Comparison of ENCODE assay signal across 8 mouse cellular contexts in genomic region chr17:56182975-56183657, GRCm38 (mm10). TPM values are rescaled to one million over a fixed set of nuclear protein-coding genes. Genes with fewer than 3 reads are reported as not detected.
DNase-seq lines count a peak whose midpoint lies in the region; ATAC-seq and TF ChIP-seq lines count a peak whose summit lies in the region.

No protein-coding gene starts in this region.

- WGBS in limb, embryonic 11.5 days: 3% methylated on average over 14 of the region's 14 CpGs
- WGBS in neural tube, embryonic 11.5 days: under 1% methylated on average over 14 of the region's 14 CpGs

- H3K4me3 ChIP-seq in embryonic fibroblast, embryonic 13.5 days (ENCODE audit: insufficient read depth, low read length): peak overlapping the region; percentile 82
- H3K4me3 ChIP-seq in limb, embryonic 11.5 days (ENCODE audit: low read depth, low read length): peak overlapping the region; percentile 85
- H3K4me3 ChIP-seq in neural tube, embryonic 11.5 days (ENCODE audit: low read depth, low read length): peak overlapping the region; percentile 82

- H3K9me3 ChIP-seq in limb, embryonic 11.5 days (ENCODE audit: control insufficient read depth, low read length): no peaks in the 10 kb centered on the region
- H3K9me3 ChIP-seq in neural tube, embryonic 11.5 days (ENCODE audit: control insufficient read depth, low read length): no peaks in the 10 kb centered on the region

- H3K4me1 ChIP-seq in embryonic fibroblast, embryonic 13.5 days (ENCODE audit: control insufficient read depth, insufficient read depth, low read length): peaks cover 3% of the 10 kb centered on the region; the same call in 1 of the 2 replicates
- peaks cover 9% of the 10 kb centered on the region for H3K4me1 ChIP-seq in limb, embryonic 11.5 days (ENCODE audit: control insufficient read depth, insufficient read depth, low read length)
- peaks cover 18% of the 10 kb centered on the region for H3K4me1 ChIP-seq in neural tube, embryonic 11.5 days (ENCODE audit: control insufficient read depth, insufficient read depth, low read length)

- peak overlapping the region; percentile 78 for H3K4me2 ChIP-seq in limb, embryonic 11.5 days (ENCODE audit: low read depth, severe bottlenecking)
- H3K4me2 ChIP-seq in neural tube, embryonic 11.5 days (ENCODE audit: low read depth): peak overlapping the region; percentile 74

- TF ChIP-seq CTCF in embryonic fibroblast, embryonic 13.5 days (IDR thresholded peaks at IDR 0.05; ENCODE audit: borderline replicate concordance, insufficient read depth, low read length): no peak

- no peaks in the 10 kb centered on the region for H3K27me3 ChIP-seq in limb, embryonic 11.5 days (ENCODE audit: control insufficient read depth, insufficient read depth, low read length)
- no peaks in the 10 kb centered on the region for H3K27me3 ChIP-seq in neural tube, embryonic 11.5 days (ENCODE audit: control insufficient read depth, insufficient read depth, low read length)

- H3K9ac ChIP-seq in limb, embryonic 11.5 days (ENCODE audit: low read length): peak overlapping the region; percentile 70
- H3K9ac ChIP-seq in neural tube, embryonic 11.5 days (ENCODE audit: low read length): peak overlapping the region; percentile 77

- peak; percentile 49 for TF ChIP-seq POLR2A in embryonic fibroblast, embryonic 13.5 days (IDR thresholded peaks at IDR 0.05; ENCODE audit: low read depth, low read length)

- H3K27ac ChIP-seq in embryonic fibroblast, embryonic 13.5 days (ENCODE audit: insufficient read depth, low read length): no peak overlapping the region
- no peak overlapping the region for H3K27ac ChIP-seq in limb, embryonic 11.5 days (replicated peaks; ENCODE audit: low read depth, low read length)
- no peak overlapping the region for H3K27ac ChIP-seq in neural tube, embryonic 11.5 days (ENCODE audit: low read depth, low read length)

- H3K36me3 ChIP-seq in limb, embryonic 11.5 days (ENCODE audit: control insufficient read depth, insufficient read depth, low read length): peaks cover 9% of the 10 kb centered on the region; the same call in 1 of the 2 replicates
- peaks cover 5% of the 10 kb centered on the region; the same call in 1 of the 2 replicates for H3K36me3 ChIP-seq in neural tube, embryonic 11.5 days (ENCODE audit: control insufficient read depth, insufficient read depth, low read length)

- DNase-seq in cerebellum, adult 9-11 months: peak; percentile 42
- DNase-seq in A20 (ENCODE audit: low read depth, low spot score): peak; percentile 31
- DNase-seq in limb, embryonic 11.5 days (ENCODE audit: low spot score): peak; percentile 32
- no peak for DNase-seq in neural tube, embryonic 11.5 days (ENCODE audit: low spot score)
- DNase-seq in right cerebral cortex, postnatal 14 days: no peak
- no peak for DNase-seq in layer of hippocampus, adult 9-10 months (ENCODE audit: low spot score)

- no peak for ATAC-seq in cerebellum, adult (ENCODE audit: insufficient number of reproducible peaks, low FRiP score, low TSS enrichment)
- ATAC-seq in limb, embryonic 11.5 days (ENCODE audit: insufficient number of reproducible peaks, low FRiP score, low TSS enrichment, low read depth): peak; percentile 20; the same call in 1 of the 2 replicates
- 0 out of 2 replicates have a peak, but pooled peaks have one; percentile 1 for ATAC-seq in neural tube, embryonic 11.5 days (ENCODE audit: insufficient read depth, low FRiP score, low TSS enrichment)

RNA-seq across cellular contexts. Expression of gene Mydgf, which starts 0.6 kb away (rescaled TPM):
- 55.2 and 63.0 TPM in 2 replicates for polyA plus RNA-seq in embryonic fibroblast, embryonic 13.5 days (2011; ENCODE audit: insufficient read length, low read depth, missing spikeins)
- polyA plus RNA-seq in limb, embryonic 11.5 days (2014; fragmentation: Nextera tagmentation; extraction: Ambion mirVana): 65.6 and 65.9 TPM in 2 replicates
- polyA plus RNA-seq in neural tube, embryonic 11.5 days (2014; fragmentation: Nextera tagmentation; extraction: Ambion mirVana): 67.7 and 71.2 TPM in 2 replicates

RNA-seq across cellular contexts. Expression of gene Tnfaip8l1, which starts 20.8 kb away (rescaled TPM):
- polyA plus RNA-seq in embryonic fibroblast, embryonic 13.5 days (2011; ENCODE audit: insufficient read length, low read depth, missing spikeins): 0.72 and 2.1 TPM in 2 replicates
- 8.2 and 9.2 TPM in 2 replicates for polyA plus RNA-seq in limb, embryonic 11.5 days (2014; fragmentation: Nextera tagmentation; extraction: Ambion mirVana)
- 10.2 and 11.0 TPM in 2 replicates for polyA plus RNA-seq in neural tube, embryonic 11.5 days (2014; fragmentation: Nextera tagmentation; extraction: Ambion mirVana)

RNA-seq across cellular contexts. Expression of gene Dpp9, which starts 35.6 kb away (rescaled TPM):
- polyA plus RNA-seq in embryonic fibroblast, embryonic 13.5 days (2011; ENCODE audit: insufficient read length, low read depth, missing spikeins): 27.8 and 28.8 TPM in 2 replicates
- polyA plus RNA-seq in limb, embryonic 11.5 days (2014; fragmentation: Nextera tagmentation; extraction: Ambion mirVana): 34.3 and 37.0 TPM in 2 replicates
- polyA plus RNA-seq in neural tube, embryonic 11.5 days (2014; fragmentation: Nextera tagmentation; extraction: Ambion mirVana): 39.1 and 42.5 TPM in 2 replicates

RNA-seq across cellular contexts. Expression of gene Sema6b, which starts 43.0 kb away (rescaled TPM):
- polyA plus RNA-seq in embryonic fibroblast, embryonic 13.5 days (2011; ENCODE audit: insufficient read length, low read depth, missing spikeins): 0.21 and 0.52 TPM in 2 replicates
- 0.60 and 0.88 TPM in 2 replicates for polyA plus RNA-seq in limb, embryonic 11.5 days (2014; fragmentation: Nextera tagmentation; extraction: Ambion mirVana)
- 3.9 and 4.3 TPM in 2 replicates for polyA plus RNA-seq in neural tube, embryonic 11.5 days (2014; fragmentation: Nextera tagmentation; extraction: Ambion mirVana)

Comparison
In these comparisons a context has a peak if more than half of its experiments do, and no peak if none do; other contexts are left out.
1. DNase-seq: peak in cerebellum, adult 9-11 months (single experiment), A20 (single experiment) and limb, embryonic 11.5 days (single experiment); none in neural tube, embryonic 11.5 days (single experiment), right cerebral cortex, postnatal 14 days (single experiment) and layer of hippocampus, adult 9-10 months (single experiment).
2. Peak in every context shown above with its lines, with median percentiles within 50 percentile points of each other: H3K4me3 ChIP-seq.